Mouse (Mus musculus) cerebellum, adult (tissue): Measurements from ENCODE around the gene Map3k14.
"Not testable (repeated sequence)": the region's sequence is repeated elsewhere in the genome, so short reads cannot be mapped to it uniquely, and the experiment has no call there.

Experiments used
- ATAC-seq: cut with Nextera tagmentation; 2 replicates; pipeline ENCODE4 v1.9.2; 2017; ENCODE audit warnings: mild to moderate bottlenecking, moderate library complexity, mixed read lengths; ENCODE audit not compliant: insufficient number of reproducible peaks, low FRiP score, low TSS enrichment

The Map3k14 gene

GRCm38 (mm10) chr11:103248837-103249236, 18.4 kb downstream of the Map3k14 start:
- no peak for ATAC-seq

GRCm38 (mm10) chr11:103247504-103248177, 19.6 kb downstream of the Map3k14 start:
- no peak for ATAC-seq

- ATAC-seq, result 0 out of 2 replicates have a peak, but pooled peaks have one; percentile 40
Measured at GRCm38 (mm10) chr11:103246731-103247290, 20.5 kb downstream of the Map3k14 start.

GRCm38 (mm10) chr11:103246081-103246730, 21.1 kb downstream of the Map3k14 start:
- no peak; the same call in 1 of the 2 replicates for ATAC-seq

- ATAC-seq, result no peak
Measured at GRCm38 (mm10) chr11:103244856-103245255, 22.4 kb downstream of the Map3k14 start.

- ATAC-seq, result no peak
Measured at GRCm38 (mm10) chr11:103240740-103241139, 26.5 kb downstream of the Map3k14 start.

- ATAC-seq, result no peak
Measured at GRCm38 (mm10) chr11:103237757-103238156, 29.5 kb downstream of the Map3k14 start.

- no peak for ATAC-seq
Measured at GRCm38 (mm10) chr11:103236903-103237302, 30.4 kb downstream of the Map3k14 start.

- no peak for ATAC-seq
Measured at GRCm38 (mm10) chr11:103236431-103236830, 30.8 kb downstream of the Map3k14 start.

- no peak for ATAC-seq
Measured at GRCm38 (mm10) chr11:103235702-103236101, 31.6 kb downstream of the Map3k14 start.

GRCm38 (mm10) chr11:103234447-103234846, 32.8 kb downstream of the Map3k14 start:
- ATAC-seq, result no peak

GRCm38 (mm10) chr11:103232966-103233365, 34.3 kb downstream of the Map3k14 start:
- no peak for ATAC-seq

- no peak for ATAC-seq
Measured at GRCm38 (mm10) chr11:103231367-103231766, 35.9 kb downstream of the Map3k14 start.

GRCm38 (mm10) chr11:103230626-103231025, 36.6 kb downstream of the Map3k14 start:
- ATAC-seq, result no peak

GRCm38 (mm10) chr11:103229608-103230007, 37.7 kb downstream of the Map3k14 start:
- ATAC-seq, result no peak

- no peak for ATAC-seq
Measured at GRCm38 (mm10) chr11:103223951-103224456, 43.3 kb downstream of the Map3k14 start.

GRCm38 (mm10) chr11:103223444-103223843, 43.8 kb downstream of the Map3k14 start:
- ATAC-seq, result no peak

GRCm38 (mm10) chr11:103222718-103223117, 44.6 kb downstream of the Map3k14 start:
- ATAC-seq, result not testable (repeated sequence)

- ATAC-seq, result no peak
Measured at GRCm38 (mm10) chr11:103221437-103221836, 45.8 kb downstream of the Map3k14 start.

GRCm38 (mm10) chr11:103219995-103220394, 47.3 kb downstream of the Map3k14 start:
- no peak for ATAC-seq

- no peak for ATAC-seq
Measured at GRCm38 (mm10) chr11:103219259-103219658, 48.0 kb downstream of the Map3k14 start.
